Mouse (Mus musculus): ENCODE data around the gene Sectm1a. TPM values are rescaled to one million over a fixed set of nuclear protein-coding genes. Genes with fewer than 3 reads are reported as not detected.
"Not testable (repeated sequence)": the region's sequence is repeated elsewhere in the genome, so short reads cannot be mapped to it uniquely, and the experiment has no call there.

Sectm1a gene
- polyA plus RNA-seq, 1 experiment from 2014 or later: 0.30 TPM

GRCm38 (mm10) chr11:121075655-121076054 is 5.4 kb downstream of the Sectm1a start:
- ATAC-seq (ENCODE audit: insufficient read depth) (no peak), DNase-seq (no peak)
- WGBS: 67% methylated on average over 5 of the region's 5 CpGs
- Histone ChIP-seq H3K36me3 (ENCODE audit: insufficient read depth) (no peaks in the 10 kb centered on the region), H3K4me2 (no peak overlapping the region), H3K9me3 (ENCODE audit: low read depth, low read length) (no peaks in the 10 kb centered on the region), H3K4me1 (ENCODE audit: insufficient read depth) (no peaks in the 10 kb centered on the region), H3K9ac (no peak overlapping the region), H3K27me3 (ENCODE audit: insufficient read depth, low read length) (no peaks in the 10 kb centered on the region), H3K4me3 (ENCODE audit: low read depth, low read length) (no peak overlapping the region), H3K27ac (ENCODE audit: low read depth) (no peak overlapping the region)
- no peak for TF ChIP-seq CTCF (IDR thresholded peaks at IDR 0.05; ENCODE audit: low read depth)

GRCm38 (mm10) chr11:121069662-121070061 is 11.4 kb downstream of the Sectm1a start:
- not testable (repeated sequence) for H3K4me3 ChIP-seq (ENCODE audit: low read depth, low read length); H3K4me2 ChIP-seq; ATAC-seq (ENCODE audit: insufficient read depth); H3K27ac ChIP-seq (ENCODE audit: low read depth); H3K4me1 ChIP-seq (ENCODE audit: insufficient read depth); H3K9ac ChIP-seq; H3K36me3 ChIP-seq (ENCODE audit: insufficient read depth); H3K27me3 ChIP-seq (ENCODE audit: insufficient read depth, low read length); H3K9me3 ChIP-seq (ENCODE audit: low read depth, low read length); DNase-seq
- 92% methylated on average over 11 of the region's 16 CpGs for WGBS

- Histone ChIP-seq H3K4me1 (ENCODE audit: insufficient read depth) (no peaks in the 10 kb centered on the region), H3K4me3 (ENCODE audit: low read depth, low read length) (no peak overlapping the region), H3K9ac (no peak overlapping the region), H3K9me3 (ENCODE audit: low read depth, low read length) (no peaks in the 10 kb centered on the region), H3K27me3 (ENCODE audit: insufficient read depth, low read length) (no peaks in the 10 kb centered on the region), H3K27ac (ENCODE audit: low read depth) (no peak overlapping the region), H3K36me3 (ENCODE audit: insufficient read depth) (no peaks in the 10 kb centered on the region), H3K4me2 (no peak overlapping the region)
- TF ChIP-seq CTCF (IDR thresholded peaks at IDR 0.05; ENCODE audit: low read depth): no peak
- DNase-seq (no peak), ATAC-seq (ENCODE audit: insufficient read depth) (no peak)
- 97% methylated on average over 2 of the region's 2 CpGs for WGBS
Measured at GRCm38 (mm10) chr11:121067895-121068294, 13.1 kb downstream of the Sectm1a start.

- TF ChIP-seq CTCF (IDR thresholded peaks at IDR 0.05; ENCODE audit: low read depth): peak; percentile 39
- ATAC-seq (ENCODE audit: insufficient read depth): no peak
Measured at GRCm38 (mm10) chr11:121064197-121064596, 16.8 kb downstream of the Sectm1a start.

GRCm38 (mm10) chr11:121063379-121063778 is 17.6 kb downstream of the Sectm1a start, which contains the start of gene Sectm1b:
TSS of gene Sectm1b (minus strand) at chr11:121063569.
- 62% methylated on average over 5 of the region's 5 CpGs for WGBS
- Histone ChIP-seq H3K9me3 (ENCODE audit: low read depth, low read length) (no peaks in the 10 kb centered on the region), H3K4me3 (ENCODE audit: low read depth, low read length) (no peak within 1 kb of the TSS), H3K4me1 (ENCODE audit: insufficient read depth) (no peaks in the 10 kb centered on the region), H3K4me2 (no peak within 1 kb of the TSS), H3K27ac (ENCODE audit: low read depth) (no peak within 1 kb of the TSS), H3K27me3 (ENCODE audit: insufficient read depth, low read length) (no peaks in the 10 kb centered on the region), H3K9ac (no peak within 1 kb of the TSS), H3K36me3 (ENCODE audit: insufficient read depth) (no peaks in the 10 kb centered on the region)
- ATAC-seq (ENCODE audit: insufficient read depth): no peak
- no peak for DNase-seq
- TF ChIP-seq CTCF (IDR thresholded peaks at IDR 0.05; ENCODE audit: low read depth): no peak

More at GRCm38 (mm10) chr11:121064197-121064596, 16.8 kb downstream of the Sectm1a start:
- no peak overlapping the region for H3K4me3 ChIP-seq (ENCODE audit: low read depth, low read length)
- no peaks in the 10 kb centered on the region for H3K27me3 ChIP-seq (ENCODE audit: insufficient read depth, low read length)
- no peak overlapping the region for H3K4me2 ChIP-seq
- no peak overlapping the region for H3K27ac ChIP-seq (ENCODE audit: low read depth)
- WGBS: 58% methylated on average over 3 of the region's 3 CpGs
- H3K9ac ChIP-seq: no peak overlapping the region
- DNase-seq: peak; percentile 34
- no peaks in the 10 kb centered on the region for H3K9me3 ChIP-seq (ENCODE audit: low read depth, low read length)
- no peaks in the 10 kb centered on the region for H3K36me3 ChIP-seq (ENCODE audit: insufficient read depth)
- H3K4me1 ChIP-seq (ENCODE audit: insufficient read depth): no peaks in the 10 kb centered on the region

GRCm38 (mm10) chr11:121061615-121062014 is 19.4 kb downstream of the Sectm1a start:
- Histone ChIP-seq H3K36me3 (ENCODE audit: insufficient read depth) (no peaks in the 10 kb centered on the region), H3K9ac (no peak overlapping the region), H3K4me2 (no peak overlapping the region), H3K27ac (ENCODE audit: low read depth) (0 out of 2 replicates have a peak overlapping the region, but pooled peaks have one; percentile 16), H3K9me3 (ENCODE audit: low read depth, low read length) (no peaks in the 10 kb centered on the region), H3K4me3 (ENCODE audit: low read depth, low read length) (no peak overlapping the region), H3K27me3 (ENCODE audit: insufficient read depth, low read length) (no peaks in the 10 kb centered on the region), H3K4me1 (ENCODE audit: insufficient read depth) (no peaks in the 10 kb centered on the region)
- no peak for TF ChIP-seq CTCF (IDR thresholded peaks at IDR 0.05; ENCODE audit: low read depth)
- ATAC-seq (ENCODE audit: insufficient read depth) (no peak), DNase-seq (peak; percentile 76)
- 43% methylated on average over 8 of the region's 8 CpGs for WGBS

GRCm38 (mm10) chr11:121060401-121061067 is 20.5 kb downstream of the Sectm1a start:
- H3K27ac ChIP-seq (ENCODE audit: low read depth); H3K9ac ChIP-seq; H3K4me1 ChIP-seq (ENCODE audit: insufficient read depth); H3K9me3 ChIP-seq (ENCODE audit: low read depth, low read length); H3K4me2 ChIP-seq; ATAC-seq (ENCODE audit: insufficient read depth); H3K4me3 ChIP-seq (ENCODE audit: low read depth, low read length); H3K36me3 ChIP-seq (ENCODE audit: insufficient read depth); H3K27me3 ChIP-seq (ENCODE audit: insufficient read depth, low read length); DNase-seq: not testable (repeated sequence)
- 90% methylated on average over 6 of the region's 6 CpGs for WGBS
